Mouse (Mus musculus) lung, adult 2 months (tissue): ENCODE measurements at regions not wholly inside any gene's neighbourhood (a gene's known extent, or its start where the extent isn't known, plus 50 kb on each side); places are given as distances from the start of the nearest gene placed in this dataset.

Experiments
- DNase-seq: peaks from one replicate; pipeline ENCODE4 v3.0.0; 2022
- H3K4me1 ChIP-seq: fragments of 200-500 bp; 2 replicates; pipeline ENCODE4 v1.6.1; 2011; ENCODE audit warnings: low read length; ENCODE audit not compliant: control insufficient read depth, insufficient read depth
- H3K4me3 ChIP-seq: fragments of 200-500 bp; replicated peaks from 2 replicates; pipeline ENCODE3; 2011; ENCODE audit warnings: low read depth, mild to moderate bottlenecking, control low read depth, low read length; ENCODE audit errors: extremely low read depth
- CTCF ChIP-seq: fragments of 200-500 bp; IDR thresholded peaks from 2 replicates; pipeline ENCODE4 v1.5.1; 2011; ENCODE audit warnings: mild to moderate bottlenecking, low read length, control low read depth; ENCODE audit not compliant: insufficient read depth
- POLR2A ChIP-seq: fragments of 200-500 bp; IDR thresholded peaks from 2 replicates; pipeline ENCODE4 v1.6.1; 2011; ENCODE audit warnings: low read depth, mild to moderate bottlenecking, control low read depth, low read length, borderline replicate concordance; ENCODE audit errors: extremely low read depth
- WGBS: fragments of 180-500 bp; shearing (Covaris S2); methylation state at CpG from one replicate; pipeline ENCODE4 v1.1.7; 2018; 5-methylcytosine and 5-hydroxymethylcytosine counted together

DNA sequence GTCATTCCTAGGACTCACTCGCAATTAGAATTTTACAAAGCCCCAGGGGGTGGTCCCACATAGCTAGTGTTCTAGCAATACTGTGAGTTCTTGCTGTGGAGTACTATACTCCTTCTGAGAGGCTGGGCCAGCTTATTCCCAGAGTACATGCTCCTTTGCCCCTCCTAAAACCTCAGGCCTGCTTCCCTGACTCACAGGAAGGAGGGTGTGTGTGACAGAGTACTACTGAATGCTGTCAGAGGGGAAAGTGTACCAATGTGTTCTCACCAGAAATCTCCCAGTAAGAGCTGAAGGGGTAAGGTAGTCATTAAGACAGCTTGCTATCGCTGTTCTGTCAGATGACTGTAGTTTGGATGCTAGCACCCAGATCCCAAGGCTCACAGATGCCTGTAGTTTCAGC, 280.7 kb downstream of the Hlx start:
- no peaks in the 10 kb centered on the region for H3K4me1 ChIP-seq
- TF ChIP-seq CTCF (no peak), POLR2A (no peak)
- no peak for DNase-seq
- no peak overlapping the region for H3K4me3 ChIP-seq
- 87% methylated on average over 2 of the region's 2 CpGs for WGBS

DNA sequence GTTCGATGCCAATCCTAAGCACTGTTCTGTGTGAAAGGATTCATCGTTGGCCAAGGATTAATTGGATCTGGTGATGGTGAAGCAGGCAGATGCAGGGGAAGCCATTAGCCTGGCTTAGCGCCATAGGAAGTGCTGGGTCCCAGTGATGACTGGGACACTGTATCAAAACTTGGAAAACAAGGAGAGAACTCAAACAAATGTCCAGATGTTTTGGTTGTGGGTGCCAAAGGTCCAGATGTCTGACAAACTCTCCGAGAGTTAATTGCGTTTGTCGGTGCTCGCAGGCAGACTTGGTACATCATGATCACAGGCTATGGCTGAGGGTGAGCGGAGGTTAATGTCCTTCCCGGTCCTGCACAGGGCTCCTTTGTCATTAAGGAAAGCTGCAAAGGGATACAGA, 283.4 kb downstream of the Hlx start:
- Histone ChIP-seq H3K4me3 (no peak overlapping the region), H3K4me1 (no peaks in the 10 kb centered on the region)
- peak; percentile 15 for DNase-seq
- TF ChIP-seq CTCF (no peak), POLR2A (no peak)
- WGBS, result 55% methylated on average over 9 of the region's 9 CpGs

DNA sequence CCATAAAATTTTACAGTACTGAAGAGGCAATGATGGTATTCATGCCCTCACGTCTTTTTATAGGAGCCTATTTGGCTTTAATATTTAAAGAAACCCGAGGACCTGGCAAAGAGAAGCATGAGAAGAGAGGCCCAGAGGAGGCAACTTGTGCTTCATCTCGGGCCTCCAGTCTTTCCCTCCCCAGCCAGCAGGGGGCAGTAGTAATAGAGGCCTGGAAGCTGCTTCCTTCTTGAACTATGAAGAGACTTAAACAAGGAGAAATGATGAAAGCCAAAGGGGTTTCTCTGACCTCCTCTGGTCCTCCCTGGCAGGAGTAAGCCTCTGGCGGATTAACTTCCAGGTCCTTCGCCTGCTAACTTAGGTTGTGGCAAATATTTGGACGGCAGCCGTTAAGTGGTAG, 284.5 kb downstream of the Hlx start:
- DNase-seq, result peak; percentile 73
- TF ChIP-seq POLR2A (no peak), CTCF (peak; percentile 78)
- WGBS, result 52% methylated on average over 7 of the region's 7 CpGs
- H3K4me1 ChIP-seq, result no peaks in the 10 kb centered on the region
- no peak overlapping the region for H3K4me3 ChIP-seq

DNA sequence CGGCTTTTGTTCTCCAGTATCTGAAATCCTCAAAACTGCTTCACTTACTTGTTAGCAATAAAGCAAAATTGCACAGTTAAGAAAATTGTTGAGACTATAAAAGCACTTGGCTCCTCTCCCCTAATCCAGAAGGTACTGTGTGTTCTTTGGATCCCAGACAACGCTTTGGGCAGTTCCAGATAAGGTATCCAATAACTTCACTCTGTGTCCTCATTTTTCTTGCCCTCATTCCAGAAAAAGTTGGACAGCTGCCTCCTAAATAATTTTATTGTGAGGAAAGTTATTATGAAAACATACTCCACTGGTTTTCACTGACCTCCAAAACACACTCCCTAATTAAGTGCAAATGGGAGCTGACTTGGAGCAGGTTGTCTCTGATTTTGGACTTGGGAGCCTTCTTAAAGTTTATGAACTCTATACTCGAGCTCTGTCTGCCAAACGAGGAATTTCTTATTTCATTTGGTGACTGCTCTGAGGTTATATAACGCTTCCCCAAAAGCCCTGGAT, 285.2 kb downstream of the Hlx start:
- DNase-seq, result no peak
- Histone ChIP-seq H3K4me3 (no peak overlapping the region), H3K4me1 (no peaks in the 10 kb centered on the region)
- TF ChIP-seq CTCF (no peak), POLR2A (no peak)
- WGBS, result 66% methylated on average over 5 of the region's 5 CpGs

DNA sequence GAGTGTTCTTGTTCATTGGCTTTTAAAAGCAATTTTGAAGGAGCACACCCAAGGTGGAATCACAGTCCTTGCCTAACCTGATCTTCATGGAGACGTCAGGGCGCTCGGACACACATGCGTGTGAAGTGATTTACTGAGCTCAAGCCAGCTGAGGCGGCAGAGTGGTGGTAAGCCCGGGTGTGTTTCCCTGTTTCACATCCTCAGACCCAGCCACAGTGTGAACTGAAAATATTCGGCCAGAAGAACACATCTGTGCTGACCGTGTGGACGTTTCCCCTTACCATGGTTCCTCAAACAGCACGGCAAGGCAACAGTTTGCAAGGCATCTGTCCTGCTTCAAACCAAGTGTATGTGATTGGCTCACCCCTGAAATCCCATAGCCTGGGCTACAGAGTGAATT, 288.2 kb downstream of the Hlx start:
- H3K4me3 ChIP-seq, result no peak overlapping the region
- no peaks in the 10 kb centered on the region for H3K4me1 ChIP-seq
- no peak for TF ChIP-seq POLR2A
- TF ChIP-seq CTCF, result no peak
- WGBS, result 86% methylated on average over 10 of the region's 10 CpGs
- DNase-seq, result no peak

DNA sequence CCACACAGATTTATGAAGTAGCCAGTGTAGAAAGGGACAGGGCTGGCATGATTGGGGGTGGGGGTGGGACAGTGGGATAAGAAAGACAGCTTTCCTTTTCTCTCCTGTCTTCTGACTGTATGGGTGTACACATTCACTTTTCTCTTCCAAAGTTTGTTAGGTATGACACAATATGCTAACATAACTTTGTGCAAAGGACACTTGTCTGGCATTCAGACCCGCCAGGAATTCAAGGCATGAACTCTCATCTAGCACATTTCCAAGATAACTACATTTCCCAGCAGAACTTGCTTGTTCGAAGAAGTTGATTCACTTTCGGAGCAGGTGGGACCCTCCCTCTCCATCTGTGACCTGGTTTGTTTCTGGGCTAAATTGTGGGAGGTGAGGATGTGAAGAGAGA, 289.7 kb downstream of the Hlx start:
- 51% methylated on average over 3 of the region's 3 CpGs for WGBS
- Histone ChIP-seq H3K4me3 (no peak overlapping the region), H3K4me1 (no peaks in the 10 kb centered on the region)
- no peak for TF ChIP-seq CTCF
- TF ChIP-seq POLR2A, result no peak
- DNase-seq, result peak; percentile 16

DNA sequence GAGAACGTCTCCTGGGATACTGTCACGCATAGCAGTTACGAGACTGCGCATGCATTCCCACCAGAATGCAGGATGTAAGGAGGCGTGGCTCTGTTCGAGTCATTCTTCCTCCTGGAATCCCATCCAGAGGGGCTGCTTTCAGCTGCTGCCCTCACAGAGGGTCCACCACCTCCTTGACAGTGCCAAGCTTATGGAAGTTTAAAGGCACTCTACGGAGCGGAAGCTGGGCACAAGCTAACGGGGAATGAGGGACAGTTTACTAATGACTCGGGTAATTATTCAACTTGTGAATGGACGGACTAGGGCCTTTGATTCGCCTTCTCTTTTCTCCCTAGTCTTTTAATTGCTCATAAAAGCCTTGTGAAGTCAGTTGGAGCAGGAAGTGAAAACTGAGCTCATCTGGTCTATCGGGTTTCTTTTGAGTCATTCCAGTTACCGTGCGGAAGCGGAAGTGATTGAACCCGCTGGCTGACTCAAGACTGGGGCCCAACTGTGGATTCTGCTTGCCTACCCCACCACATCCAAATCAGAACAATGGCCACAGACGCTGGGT, 291.3 kb downstream of the Hlx start:
- DNase-seq, result no peak
- Histone ChIP-seq H3K4me1 (no peaks in the 10 kb centered on the region), H3K4me3 (peak overlapping the region; percentile 11)
- WGBS, result 48% methylated on average over 18 of the region's 18 CpGs
- no peak for TF ChIP-seq POLR2A
- no peak for TF ChIP-seq CTCF

DNA sequence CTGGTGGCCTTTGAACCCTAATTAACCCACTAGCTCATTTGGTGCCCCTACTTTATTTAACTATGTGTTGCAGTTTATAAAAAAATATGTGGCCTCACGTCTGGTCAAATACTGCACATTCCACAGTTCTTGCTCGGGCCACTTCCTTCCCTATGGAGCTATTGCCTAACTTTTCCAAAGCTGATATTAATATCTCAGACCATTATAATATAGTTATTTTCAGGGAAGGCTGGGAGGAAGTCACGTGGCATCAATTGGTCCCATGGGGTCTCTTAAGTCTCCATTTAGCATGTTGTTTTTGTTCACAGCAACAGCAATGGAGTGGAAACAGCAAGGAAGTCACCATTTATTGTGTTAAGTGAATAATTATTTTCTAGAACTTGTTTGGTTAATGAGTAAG, 292.9 kb downstream of the Hlx start:
- no peak for DNase-seq
- 44% methylated on average over 3 of the region's 3 CpGs for WGBS
- Histone ChIP-seq H3K4me3 (no peak overlapping the region), H3K4me1 (no peaks in the 10 kb centered on the region)
- TF ChIP-seq CTCF (no peak), POLR2A (no peak)

DNA sequence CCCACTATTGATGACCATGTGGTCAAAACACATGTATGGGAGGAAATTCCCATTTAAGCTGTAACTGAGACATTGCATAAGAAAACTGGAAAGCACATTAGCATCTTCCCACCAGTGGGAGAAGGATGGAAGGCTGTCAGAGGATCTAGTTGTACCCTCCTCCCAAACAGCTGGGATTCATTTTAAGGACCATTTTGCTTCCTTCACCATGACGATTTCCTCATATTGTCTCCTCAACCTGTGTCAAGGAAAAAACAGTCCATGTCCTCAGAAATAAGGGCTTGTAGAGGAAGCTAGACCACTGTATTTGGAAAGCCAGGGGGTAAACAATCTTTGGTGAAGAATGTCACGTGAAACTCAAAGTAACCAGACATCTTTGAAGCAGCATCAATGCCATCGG, 296.0 kb downstream of the Hlx start:
- TF ChIP-seq POLR2A, result no peak
- TF ChIP-seq CTCF, result no peak
- WGBS, result 68% methylated on average over 3 of the region's 3 CpGs
- H3K4me3 ChIP-seq, result no peak overlapping the region
- no peak for DNase-seq
- H3K4me1 ChIP-seq, result no peaks in the 10 kb centered on the region

DNA sequence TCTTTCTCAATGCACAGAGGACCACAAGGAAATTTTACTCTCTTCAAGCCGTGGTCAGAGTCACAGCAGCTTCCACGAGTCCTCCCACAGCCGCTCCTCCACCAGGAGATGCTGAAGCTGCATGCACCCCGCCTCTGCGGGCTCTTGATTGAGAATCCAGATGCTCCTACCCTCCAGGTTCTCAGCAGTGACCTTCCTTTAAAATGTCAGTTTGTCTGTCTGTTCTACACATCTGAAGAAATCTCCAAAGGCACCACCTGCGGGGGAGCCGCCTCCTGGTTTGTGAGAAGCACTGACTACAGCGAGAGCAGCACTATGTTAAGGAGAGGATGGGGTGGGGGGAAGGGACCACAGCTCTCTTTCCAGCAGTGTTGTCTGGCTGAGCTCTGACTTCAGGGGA, 303.8 kb downstream of the Hlx start:
- 61% methylated on average over 8 of the region's 8 CpGs for WGBS
- no peak for DNase-seq
- TF ChIP-seq POLR2A (no peak), CTCF (no peak)
- Histone ChIP-seq H3K4me3 (no peak overlapping the region), H3K4me1 (no peaks in the 10 kb centered on the region)

DNA sequence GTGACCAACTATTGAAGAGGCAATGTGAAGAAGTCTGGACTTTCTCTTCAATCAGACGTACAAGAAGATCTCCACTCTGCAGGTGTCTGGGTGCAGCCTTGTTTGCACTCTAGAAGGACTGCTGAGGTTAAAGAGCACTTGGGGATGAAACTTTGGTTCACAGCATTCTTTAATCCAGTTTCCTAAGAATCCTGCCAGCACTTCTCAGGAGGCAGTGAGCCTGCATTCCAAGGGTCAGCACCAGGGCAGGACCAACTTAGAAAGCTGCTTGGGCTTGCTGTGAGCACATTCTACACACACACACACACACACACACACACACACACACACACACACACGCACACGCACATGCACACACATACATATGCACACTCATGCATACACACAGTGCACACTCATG, 304.4 kb downstream of the Hlx start:
- 67% methylated on average over 3 of the region's 3 CpGs for WGBS

More for the DNA sequence above, 304.4 kb downstream of the Hlx start:
- TF ChIP-seq CTCF, result no peak
- no peak for TF ChIP-seq POLR2A
- H3K4me3 ChIP-seq, result no peak overlapping the region
- DNase-seq, result no peak
- no peaks in the 10 kb centered on the region for H3K4me1 ChIP-seq
